Mouse (Mus musculus) forebrain, embryonic 16.5 days (tissue): Measurements from ENCODE around the gene Sbf2. TPM values are rescaled to one million over a fixed set of nuclear protein-coding genes. Genes with fewer than 3 reads are reported as not detected.
"Not testable (repeated sequence)": the region's sequence is repeated elsewhere in the genome, so short reads cannot be mapped to it uniquely, and the experiment has no call there.

Source experiments
- ATAC-seq: fragments of 200-750 bp; cut with Nextera tagmentation; 2 replicates; pipeline ENCODE4 v1.8.0; 2017; ENCODE audit warnings: mild to moderate bottlenecking, moderate library complexity
- H3K27ac ChIP-seq: fragments of 300-500 bp; sonication (generic); 2 replicates; pipeline ENCODE4 v1.5.1; 2014; ENCODE audit warnings: low read length, control low read depth
- H3K27me3 ChIP-seq: fragments of 300-500 bp; sonication (generic); replicated peaks from 2 replicates; pipeline ENCODE4 v1.6.1; 2014; ENCODE audit warnings: low read length; ENCODE audit not compliant: control insufficient read depth, insufficient read depth
- H3K36me3 ChIP-seq: fragments of 300-500 bp; sonication (generic); 2 replicates; pipeline ENCODE4 v1.6.1; 2014; ENCODE audit not compliant: control insufficient read depth, insufficient read depth
- H3K4me1 ChIP-seq: fragments of 300-500 bp; sonication (generic); replicated peaks from 2 replicates; pipeline ENCODE4 v1.6.1; 2014; ENCODE audit warnings: low read length; ENCODE audit not compliant: control insufficient read depth, insufficient read depth
- H3K4me2 ChIP-seq: fragments of 300-500 bp; sonication (generic); 2 replicates; pipeline ENCODE4 v1.6.1; 2014; ENCODE audit warnings: mild to moderate bottlenecking, low read length, control low read depth
- H3K4me3 ChIP-seq: fragments of 300-500 bp; sonication (generic); replicated peaks from 2 replicates; pipeline ENCODE4 v1.5.1; 2014; ENCODE audit warnings: mild to moderate bottlenecking, low read length, control low read depth
- H3K9ac ChIP-seq: fragments of 300-500 bp; sonication (generic); replicated peaks from 2 replicates; pipeline ENCODE4 v1.6.1; 2014; ENCODE audit warnings: low read depth, low read length, control low read depth
- H3K9me3 ChIP-seq: fragments of 300-500 bp; sonication (generic); 2 replicates; pipeline ENCODE4 v1.6.1; 2016; ENCODE audit warnings: low read length; ENCODE audit not compliant: control insufficient read depth
- WGBS: fragments of 180-500 bp; shearing (Covaris S2); extraction: QIAGEN DNeasy Blood & Tissue Kit; methylation state at CpG from one replicate; pipeline ENCODE4 v1.1.7; 2014; 5-methylcytosine and 5-hydroxymethylcytosine counted together
- polyA plus RNA-seq: library from polyadenylated mRNA; unstranded; fragments of >200 nt; fragmentation: Nextera tagmentation; extraction: Ambion mirVana; gene quantifications from 2 replicates; pipeline ENCODE4 v1.2.1, GENCODE M21; 2015

The Sbf2 gene
- polyA plus RNA-seq, 1 experiment from 2014 or later, result 75.7 TPM

DNA sequence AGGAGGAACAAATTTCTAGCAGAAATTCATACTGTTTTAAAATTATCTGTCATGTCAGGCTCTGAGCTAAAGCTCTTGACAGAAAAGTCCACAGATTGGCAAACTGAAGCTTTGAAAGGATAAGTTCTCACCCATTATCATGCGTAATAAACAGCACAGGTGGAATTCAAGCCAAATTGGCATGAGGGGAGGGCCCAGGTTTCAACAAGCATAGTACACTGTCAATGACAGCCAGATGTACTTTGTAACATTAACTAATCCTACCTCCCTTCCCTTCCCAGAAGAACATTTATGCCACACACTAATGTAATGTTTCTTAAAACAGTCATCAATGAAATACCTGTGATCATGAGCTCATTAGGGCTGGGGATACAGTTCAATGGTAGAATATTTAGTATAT is 17.6 kb downstream of the Sbf2 start:
- Histone ChIP-seq H3K9ac (no peak overlapping the region), H3K36me3 (no peaks in the 10 kb centered on the region), H3K4me3 (no peak overlapping the region), H3K4me2 (no peak overlapping the region), H3K9me3 (no peaks in the 10 kb centered on the region), H3K27ac (no peak overlapping the region), H3K4me1 (no peaks in the 10 kb centered on the region), H3K27me3 (no peaks in the 10 kb centered on the region)
- WGBS, result 74% methylated on average over 1 of the region's 1 CpGs
- no peak for ATAC-seq

GRCm38 (mm10) chr7:110593991-110594390 is 20.7 kb downstream of the Sbf2 start:
- H3K27me3 ChIP-seq, H3K9me3 ChIP-seq, H3K36me3 ChIP-seq, H3K9ac ChIP-seq, ATAC-seq, H3K4me3 ChIP-seq, H3K4me2 ChIP-seq, H3K4me1 ChIP-seq, H3K27ac ChIP-seq: not testable (repeated sequence)
- WGBS, result 92% methylated on average over 3 of the region's 3 CpGs

GRCm38 (mm10) chr7:110587721-110588120 is 27.0 kb downstream of the Sbf2 start:
- Histone ChIP-seq H3K27me3 (no peaks in the 10 kb centered on the region), H3K9me3 (no peaks in the 10 kb centered on the region), H3K9ac (no peak overlapping the region), H3K4me2 (no peak overlapping the region), H3K4me3 (no peak overlapping the region), H3K36me3 (no peaks in the 10 kb centered on the region), H3K4me1 (0 out of 2 replicates have a peak, but pooled peaks cover 2% of the 10 kb centered on the region), H3K27ac (no peak overlapping the region)
- ATAC-seq, result no peak
- WGBS, result 92% methylated on average over 1 of the region's 1 CpGs

- Histone ChIP-seq H3K9me3 (no peaks in the 10 kb centered on the region), H3K27ac (no peak overlapping the region), H3K36me3 (no peaks in the 10 kb centered on the region), H3K27me3 (no peaks in the 10 kb centered on the region), H3K9ac (no peak overlapping the region), H3K4me2 (no peak overlapping the region), H3K4me3 (no peak overlapping the region), H3K4me1 (0 out of 2 replicates have a peak, but pooled peaks cover 2% of the 10 kb centered on the region)
- WGBS, result 75% methylated on average over 2 of the region's 2 CpGs
- ATAC-seq, result no peak
Observed at GRCm38 (mm10) chr7:110585250-110585649, 29.5 kb downstream of the Sbf2 start.

DNA sequence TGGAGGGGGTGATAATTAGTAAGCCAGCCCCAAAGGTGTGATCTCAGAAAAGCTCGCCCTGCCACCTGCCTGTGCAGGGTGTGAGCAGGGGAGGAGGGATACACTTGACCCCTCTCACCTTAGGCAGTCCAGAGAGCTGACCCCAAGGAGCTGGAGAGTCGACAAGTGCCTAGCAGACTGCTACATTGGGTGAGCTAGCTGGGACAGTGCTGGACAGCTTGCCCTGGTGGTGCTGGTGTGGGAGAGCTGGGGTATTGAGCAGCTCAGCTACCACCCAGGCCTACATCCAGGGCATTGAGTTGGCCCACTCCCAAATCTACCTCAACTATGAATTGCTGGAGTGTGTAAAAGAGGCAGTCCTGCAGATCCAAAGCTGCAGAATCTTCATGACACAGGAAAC is 30.6 kb downstream of the Sbf2 start:
- Histone ChIP-seq H3K27me3 (no peaks in the 10 kb centered on the region), H3K36me3 (no peaks in the 10 kb centered on the region), H3K4me3 (no peak overlapping the region), H3K9ac (no peak overlapping the region), H3K9me3 (no peaks in the 10 kb centered on the region), H3K4me1 (0 out of 2 replicates have a peak, but pooled peaks cover 2% of the 10 kb centered on the region), H3K4me2 (no peak overlapping the region), H3K27ac (no peak overlapping the region)
- WGBS, result 92% methylated on average over 2 of the region's 2 CpGs
- ATAC-seq, result no peak

- Histone ChIP-seq H3K27ac (no peak overlapping the region), H3K4me1 (0 out of 2 replicates have a peak, but pooled peaks cover 2% of the 10 kb centered on the region), H3K27me3 (no peaks in the 10 kb centered on the region), H3K9me3 (no peaks in the 10 kb centered on the region), H3K36me3 (no peaks in the 10 kb centered on the region), H3K4me2 (no peak overlapping the region), H3K9ac (no peak overlapping the region), H3K4me3 (no peak overlapping the region)
- no peak; the same call in 1 of the 2 replicates for ATAC-seq
- WGBS, result 100% methylated on average over 3 of the region's 3 CpGs
Observed at GRCm38 (mm10) chr7:110583705-110584104, 31.0 kb downstream of the Sbf2 start.

DNA sequence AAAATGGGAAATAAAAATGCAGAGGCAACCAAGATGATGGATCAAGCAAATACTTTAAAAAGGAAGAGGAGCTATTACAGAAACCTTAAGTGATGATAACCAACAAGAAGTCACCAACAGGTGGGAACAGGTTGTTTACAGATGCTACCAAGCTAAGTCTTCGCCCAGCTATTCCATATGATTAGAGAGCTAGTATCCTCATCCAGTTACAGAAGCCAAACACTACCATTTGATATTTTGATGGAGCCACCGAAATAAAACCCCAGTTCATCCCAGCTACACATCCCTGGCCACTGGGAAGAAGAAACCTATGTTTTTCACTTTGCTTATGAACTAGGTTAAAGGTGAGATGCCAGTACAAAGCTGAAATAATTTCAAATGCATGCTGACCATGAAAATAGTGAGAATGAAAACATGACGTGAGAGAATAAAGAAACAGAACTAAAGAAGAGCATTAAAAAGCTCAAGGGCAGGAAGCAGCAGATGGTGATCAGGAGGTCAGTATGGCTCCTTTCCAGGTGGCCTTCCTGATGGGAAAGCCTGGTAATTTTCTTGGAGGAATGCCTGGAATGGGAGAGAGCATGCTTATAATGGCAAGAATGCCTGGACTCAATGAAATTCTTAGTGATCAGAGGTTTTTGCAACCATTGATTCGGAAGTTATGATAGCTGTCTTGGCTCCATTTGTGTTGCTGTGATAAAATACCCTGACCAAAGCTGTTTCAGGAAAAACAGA is 48.7 kb downstream of the Sbf2 start:
- H3K27ac ChIP-seq, result no peak overlapping the region
- no peak for ATAC-seq
- H3K4me3 ChIP-seq, result no peak overlapping the region
- H3K36me3 ChIP-seq, result no peaks in the 10 kb centered on the region
- 78% methylated on average over 4 of the region's 4 CpGs for WGBS
- no peaks in the 10 kb centered on the region for H3K9me3 ChIP-seq
- no peaks in the 10 kb centered on the region for H3K27me3 ChIP-seq
- no peak overlapping the region for H3K9ac ChIP-seq
- H3K4me2 ChIP-seq, result no peak overlapping the region
- no peaks in the 10 kb centered on the region for H3K4me1 ChIP-seq

DNA sequence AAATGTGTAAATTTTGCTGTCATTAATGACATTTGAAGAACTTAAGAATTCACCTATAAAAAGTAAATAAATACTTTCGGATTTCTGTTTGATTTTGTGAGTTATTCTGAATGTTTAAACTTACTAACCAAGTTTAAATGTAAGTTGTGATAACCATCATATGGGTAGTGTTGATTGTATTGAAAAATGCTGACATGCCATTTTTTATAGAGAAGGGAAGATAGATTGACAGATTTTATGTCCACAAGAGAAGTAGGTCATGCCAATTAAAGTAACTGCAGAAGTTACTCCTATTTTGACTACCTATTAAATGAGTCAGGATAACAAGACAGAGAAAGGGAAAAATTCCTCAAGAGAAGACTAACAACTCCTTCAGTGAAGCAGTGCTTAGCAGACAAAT is 53.1 kb downstream of the Sbf2 start:
- Histone ChIP-seq H3K36me3 (no peaks in the 10 kb centered on the region), H3K4me2 (no peak overlapping the region), H3K4me1 (no peaks in the 10 kb centered on the region), H3K9me3 (no peaks in the 10 kb centered on the region), H3K9ac (no peak overlapping the region), H3K27me3 (no peaks in the 10 kb centered on the region), H3K4me3 (no peak overlapping the region), H3K27ac (no peak overlapping the region)
- ATAC-seq, result no peak
- WGBS, result 97% methylated on average over 1 of the region's 1 CpGs

DNA sequence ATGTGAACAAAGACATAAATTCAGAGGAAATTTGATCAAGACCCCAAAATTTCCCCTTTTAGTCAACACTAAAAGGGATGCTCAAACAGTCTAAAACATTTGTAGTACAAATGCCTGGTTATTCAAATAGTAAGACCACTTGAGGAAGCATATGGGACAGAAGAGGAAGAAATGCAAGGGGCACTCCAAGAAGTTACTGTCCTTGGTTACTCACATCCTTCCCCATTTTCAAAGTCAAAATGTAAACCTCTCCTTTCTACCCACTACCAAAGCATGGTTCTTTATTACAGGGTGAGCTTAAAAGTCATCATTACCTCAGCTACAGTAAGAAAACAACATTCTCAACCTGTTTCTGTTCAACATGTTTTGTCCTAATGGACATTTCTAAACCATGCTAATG is 57.7 kb downstream of the Sbf2 start:
- Histone ChIP-seq H3K4me3 (no peak overlapping the region), H3K9me3 (no peaks in the 10 kb centered on the region), H3K36me3 (no peaks in the 10 kb centered on the region), H3K9ac (no peak overlapping the region), H3K27ac (no peak overlapping the region), H3K27me3 (no peaks in the 10 kb centered on the region), H3K4me1 (no peaks in the 10 kb centered on the region), H3K4me2 (no peak overlapping the region)
- no peak for ATAC-seq

DNA sequence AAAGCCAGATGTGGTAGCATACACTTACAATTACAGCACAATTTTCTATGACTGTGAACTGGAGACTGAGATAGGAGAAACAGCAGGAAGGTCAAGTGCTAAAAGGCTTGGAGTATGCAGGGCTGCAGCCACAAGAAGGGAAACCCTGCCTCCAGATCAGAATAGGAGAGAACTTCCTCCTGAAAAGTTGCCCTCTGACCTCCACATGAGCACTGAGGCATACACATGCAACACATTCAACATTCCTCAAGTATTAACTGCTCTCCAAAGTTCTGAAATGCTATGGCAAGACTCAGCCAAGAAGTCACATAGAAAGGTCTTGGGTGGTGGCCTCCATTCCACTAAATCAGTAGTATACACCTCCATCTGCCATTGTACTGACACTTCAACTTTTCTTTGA is 58.5 kb downstream of the Sbf2 start:
- no peak for ATAC-seq
- Histone ChIP-seq H3K27ac (no peak overlapping the region), H3K27me3 (no peaks in the 10 kb centered on the region), H3K4me3 (no peak overlapping the region), H3K36me3 (no peaks in the 10 kb centered on the region), H3K4me1 (no peaks in the 10 kb centered on the region), H3K9me3 (no peaks in the 10 kb centered on the region), H3K4me2 (no peak overlapping the region), H3K9ac (no peak overlapping the region)
